Mouse (Mus musculus): Measurements from ENCODE around the gene Prokr2. TPM values are rescaled to one million over a fixed set of nuclear protein-coding genes. Genes with fewer than 3 reads are reported as not detected.
A peak's percentile ranks its signal among the peaks of the same experiment; 100 is the strongest.
"Not testable (repeated sequence)": the region's sequence is repeated elsewhere in the genome, so short reads cannot be mapped to it uniquely, and the experiment has no call there.

The Prokr2 gene
- polyA plus RNA-seq, 1 experiment from 2014 or later, result 1.6 TPM

- H3K9me3 ChIP-seq (replicated peaks), result no peaks in the 10 kb centered on the region
- H3K36me3 ChIP-seq, result peaks cover 59% of the 10 kb centered on the region
- no peak overlapping the region for H3K4me3 ChIP-seq (replicated peaks)
- no peak for ATAC-seq (ENCODE audit: insufficient number of reproducible peaks, low FRiP score, low TSS enrichment, low read depth)
- H3K27me3 ChIP-seq, result no peaks in the 10 kb centered on the region
- no peak overlapping the region for H3K4me2 ChIP-seq (replicated peaks)
- H3K4me1 ChIP-seq, result no peaks in the 10 kb centered on the region
- no peak overlapping the region for H3K27ac ChIP-seq (replicated peaks)
- 59% methylated on average over 4 of the region's 4 CpGs for WGBS
- no peak overlapping the region for H3K9ac ChIP-seq
Observed at GRCm38 (mm10) chr2:132305988-132306387, 79.3 kb downstream of the Prokr2 start.

GRCm38 (mm10) chr2:132305165-132305564 is 80.1 kb downstream of the Prokr2 start:
- H3K4me3 ChIP-seq (replicated peaks), result no peak overlapping the region
- no peak overlapping the region for H3K9ac ChIP-seq
- WGBS, result 85% methylated on average over 7 of the region's 7 CpGs
- ATAC-seq (ENCODE audit: insufficient number of reproducible peaks, low FRiP score, low TSS enrichment, low read depth), result no peak
- H3K27me3 ChIP-seq, result no peaks in the 10 kb centered on the region
- no peaks in the 10 kb centered on the region for H3K4me1 ChIP-seq
- H3K9me3 ChIP-seq (replicated peaks), result no peaks in the 10 kb centered on the region
- H3K36me3 ChIP-seq, result peaks cover 60% of the 10 kb centered on the region
- no peak overlapping the region for H3K4me2 ChIP-seq (replicated peaks)
- H3K27ac ChIP-seq (replicated peaks), result no peak overlapping the region

- 93% methylated on average over 4 of the region's 4 CpGs for WGBS
- H3K27me3 ChIP-seq, result no peaks in the 10 kb centered on the region
- H3K4me1 ChIP-seq, result no peaks in the 10 kb centered on the region
- H3K4me2 ChIP-seq (replicated peaks), result no peak overlapping the region
- no peak overlapping the region for H3K27ac ChIP-seq (replicated peaks)
- no peak for ATAC-seq (ENCODE audit: insufficient number of reproducible peaks, low FRiP score, low TSS enrichment, low read depth)
- H3K9me3 ChIP-seq (replicated peaks), result no peaks in the 10 kb centered on the region
- H3K9ac ChIP-seq, result no peak overlapping the region
- peaks cover 69% of the 10 kb centered on the region for H3K36me3 ChIP-seq
- no peak overlapping the region for H3K4me3 ChIP-seq (replicated peaks)
Observed at GRCm38 (mm10) chr2:132301436-132301835, 83.8 kb downstream of the Prokr2 start.

GRCm38 (mm10) chr2:132298250-132298649 is 87.0 kb downstream of the Prokr2 start:
- ATAC-seq (ENCODE audit: insufficient number of reproducible peaks, low FRiP score, low TSS enrichment, low read depth), result no peak
- Histone ChIP-seq H3K4me1 (no peaks in the 10 kb centered on the region), H3K9me3 (replicated peaks) (no peaks in the 10 kb centered on the region), H3K4me3 (replicated peaks) (no peak overlapping the region), H3K4me2 (replicated peaks) (no peak overlapping the region), H3K27me3 (no peaks in the 10 kb centered on the region), H3K36me3 (peaks cover 77% of the 10 kb centered on the region), H3K9ac (no peak overlapping the region), H3K27ac (replicated peaks) (no peak overlapping the region)
- WGBS, result 83% methylated on average over 4 of the region's 4 CpGs

GRCm38 (mm10) chr2:132293694-132294450 is 91.4 kb downstream of the Prokr2 start:
- no peak overlapping the region for H3K4me2 ChIP-seq (replicated peaks)
- no peak overlapping the region for H3K9ac ChIP-seq
- 87% methylated on average over 10 of the region's 10 CpGs for WGBS
- no peak overlapping the region for H3K27ac ChIP-seq (replicated peaks)
- no peaks in the 10 kb centered on the region; the same call in 1 of the 2 replicates for H3K4me1 ChIP-seq
- no peak overlapping the region for H3K4me3 ChIP-seq (replicated peaks)
- no peak for ATAC-seq (ENCODE audit: insufficient number of reproducible peaks, low FRiP score, low TSS enrichment, low read depth)
- H3K27me3 ChIP-seq, result no peaks in the 10 kb centered on the region
- peaks cover 43% of the 10 kb centered on the region for H3K36me3 ChIP-seq
- H3K9me3 ChIP-seq (replicated peaks), result no peaks in the 10 kb centered on the region

GRCm38 (mm10) chr2:132292083-132292482 is 93.2 kb downstream of the Prokr2 start:
- Histone ChIP-seq H3K36me3 (peaks cover 29% of the 10 kb centered on the region), H3K4me1 (no peaks in the 10 kb centered on the region; the same call in 1 of the 2 replicates), H3K27ac (replicated peaks) (no peak overlapping the region), H3K9me3 (replicated peaks) (no peaks in the 10 kb centered on the region), H3K4me2 (replicated peaks) (no peak overlapping the region), H3K27me3 (no peaks in the 10 kb centered on the region), H3K9ac (no peak overlapping the region), H3K4me3 (replicated peaks) (no peak overlapping the region)
- WGBS, result 55% methylated on average over 4 of the region's 4 CpGs
- ATAC-seq (ENCODE audit: insufficient number of reproducible peaks, low FRiP score, low TSS enrichment, low read depth), result no peak

- no peak for ATAC-seq (ENCODE audit: insufficient number of reproducible peaks, low FRiP score, low TSS enrichment, low read depth)
- no peaks in the 10 kb centered on the region for H3K27me3 ChIP-seq
- H3K4me1 ChIP-seq, result no peaks in the 10 kb centered on the region; the same call in 1 of the 2 replicates
- peaks cover 25% of the 10 kb centered on the region for H3K36me3 ChIP-seq
- no peaks in the 10 kb centered on the region for H3K9me3 ChIP-seq (replicated peaks)
- H3K4me2 ChIP-seq (replicated peaks), result no peak overlapping the region
- 62% methylated on average over 3 of the region's 3 CpGs for WGBS
- no peak overlapping the region for H3K4me3 ChIP-seq (replicated peaks)
- 0 out of 2 replicates have a peak overlapping the region, but pooled peaks have one; percentile 28 for H3K27ac ChIP-seq (replicated peaks)
- no peak overlapping the region for H3K9ac ChIP-seq
Observed at GRCm38 (mm10) chr2:132291265-132291664, 94.0 kb downstream of the Prokr2 start.

- H3K9ac ChIP-seq, result no peak overlapping the region
- no peaks in the 10 kb centered on the region for H3K9me3 ChIP-seq (replicated peaks)
- no peak overlapping the region for H3K4me3 ChIP-seq (replicated peaks)
- H3K27me3 ChIP-seq, result no peaks in the 10 kb centered on the region
- H3K4me1 ChIP-seq, result no peaks in the 10 kb centered on the region; the same call in 1 of the 2 replicates
- H3K36me3 ChIP-seq, result peaks cover 21% of the 10 kb centered on the region
- no peak overlapping the region for H3K4me2 ChIP-seq (replicated peaks)
- H3K27ac ChIP-seq (replicated peaks), result 0 out of 2 replicates have a peak overlapping the region, but pooled peaks have one; percentile 28
- ATAC-seq (ENCODE audit: insufficient number of reproducible peaks, low FRiP score, low TSS enrichment, low read depth), result no peak
- 58% methylated on average over 6 of the region's 6 CpGs for WGBS
Observed at GRCm38 (mm10) chr2:132290808-132291207, 94.4 kb downstream of the Prokr2 start.

GRCm38 (mm10) chr2:132289213-132289612 is 96.0 kb downstream of the Prokr2 start:
- H3K4me2 ChIP-seq (replicated peaks); H3K4me3 ChIP-seq (replicated peaks); H3K27me3 ChIP-seq; H3K9me3 ChIP-seq (replicated peaks); H3K27ac ChIP-seq (replicated peaks); H3K36me3 ChIP-seq; H3K4me1 ChIP-seq; H3K9ac ChIP-seq; ATAC-seq (ENCODE audit: insufficient number of reproducible peaks, low FRiP score, low TSS enrichment, low read depth): not testable (repeated sequence)
- WGBS, result 70% methylated on average over 5 of the region's 7 CpGs

Other genes starting within 250 kb of the Prokr2 start
- gene Slc23a2, start 240.3 kb downstream of the Prokr2 start, polyA plus RNA-seq (2015; fragmentation: Nextera tagmentation; extraction: Ambion mirVana), result 12.4 and 14.0 TPM in 2 replicates
- 52.8 and 53.8 TPM in 2 replicates for gene Tmem230, start 137.6 kb downstream of the Prokr2 start, polyA plus RNA-seq (2015; fragmentation: Nextera tagmentation; extraction: Ambion mirVana)
- 197 and 209 TPM in 2 replicates for gene Pcna, start 132.1 kb downstream of the Prokr2 start, polyA plus RNA-seq (2015; fragmentation: Nextera tagmentation; extraction: Ambion mirVana)
- gene Cds2, start 122.3 kb downstream of the Prokr2 start, polyA plus RNA-seq (2015; fragmentation: Nextera tagmentation; extraction: Ambion mirVana), result 16.9 and 19.3 TPM in 2 replicates
- 47.3 and 48.3 TPM in 2 replicates for gene Gpcpd1, start 202.3 kb upstream of the Prokr2 start, polyA plus RNA-seq (2015; fragmentation: Nextera tagmentation; extraction: Ambion mirVana)

All from embryonic facial prominence, embryonic 15.5 days (tissue).